Mouse (Mus musculus): ENCODE data around the gene Pithd1. TPM values are rescaled to one million over a fixed set of nuclear protein-coding genes. Genes with fewer than 3 reads are reported as not detected.

The Pithd1 gene
- polyA plus RNA-seq, 1 experiment from 2014 or later = 45.9 TPM

DNA sequence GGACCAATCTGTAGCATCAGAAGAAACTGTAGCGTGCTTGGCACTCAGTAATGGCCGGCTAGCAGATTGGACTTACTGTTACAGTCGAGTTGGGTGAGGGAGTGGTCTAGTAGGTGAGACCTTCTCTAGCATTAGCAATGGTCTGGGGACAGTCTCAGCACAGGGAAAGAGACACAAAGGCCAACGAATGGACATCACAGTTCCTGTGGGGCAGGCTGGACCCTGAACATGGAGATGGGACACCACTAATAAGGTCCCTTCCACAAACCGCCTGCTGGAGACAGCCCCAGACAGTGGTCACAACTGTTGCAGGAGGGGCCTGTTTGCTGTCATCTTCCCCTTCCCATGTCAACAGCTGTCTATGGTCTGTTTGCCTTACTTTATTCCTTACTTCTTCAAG is 25.4 kb downstream of the Pithd1 start:
- Histone ChIP-seq H3K27ac (ENCODE audit: low read length) (no peak overlapping the region), H3K27me3 (ENCODE audit: control insufficient read depth, insufficient read depth, low read length) (no peaks in the 10 kb centered on the region), H3K4me3 (ENCODE audit: low read depth, low read length) (no peak overlapping the region), H3K4me2 (replicated peaks; ENCODE audit: low read depth, low read length) (no peak overlapping the region), H3K9ac (replicated peaks; ENCODE audit: low read depth, low read length) (no peak overlapping the region), H3K36me3 (ENCODE audit: control insufficient read depth, insufficient read depth, low read length) (peaks cover 13% of the 10 kb centered on the region), H3K9me3 (ENCODE audit: control insufficient read depth, low read depth, low read length) (no peaks in the 10 kb centered on the region), H3K4me1 (ENCODE audit: control insufficient read depth, insufficient read depth, low read length) (peaks cover 8% of the 10 kb centered on the region; the same call in 1 of the 2 replicates)
- 85% methylated on average over 5 of the region's 5 CpGs for WGBS
- no peak for ATAC-seq (ENCODE audit: insufficient number of reproducible peaks, insufficient read depth, low FRiP score, low read depth)

DNA sequence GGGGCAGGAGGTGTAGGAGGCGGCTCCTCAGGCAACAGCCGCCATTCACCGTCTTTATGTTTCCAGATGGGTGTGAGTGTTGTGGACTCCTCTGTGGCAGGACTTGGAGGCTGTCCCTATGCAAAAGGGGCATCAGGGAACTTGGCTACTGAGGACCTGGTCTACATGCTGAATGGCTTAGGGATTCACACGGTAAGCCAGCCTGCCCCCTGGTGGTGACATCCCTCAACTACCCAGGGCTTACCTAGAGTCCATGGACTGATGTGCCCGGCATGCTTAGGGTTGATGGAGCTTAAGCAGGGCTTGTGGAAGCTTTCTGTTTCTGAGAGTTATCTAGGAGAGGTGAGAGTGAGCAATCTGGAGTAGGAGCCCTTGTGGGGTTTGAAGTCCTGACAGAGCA is 26.3 kb downstream of the Pithd1 start:
- WGBS = 23% methylated on average over 5 of the region's 5 CpGs
- H3K27me3 ChIP-seq (ENCODE audit: control insufficient read depth, insufficient read depth, low read length) = no peaks in the 10 kb centered on the region
- H3K9me3 ChIP-seq (ENCODE audit: control insufficient read depth, low read depth, low read length) = no peaks in the 10 kb centered on the region
- H3K4me2 ChIP-seq (replicated peaks; ENCODE audit: low read depth, low read length) = no peak overlapping the region
- ATAC-seq (ENCODE audit: insufficient number of reproducible peaks, insufficient read depth, low FRiP score, low read depth) = no peak
- H3K36me3 ChIP-seq (ENCODE audit: control insufficient read depth, insufficient read depth, low read length) = peaks cover 6% of the 10 kb centered on the region; the same call in 1 of the 2 replicates
- H3K27ac ChIP-seq (ENCODE audit: low read length) = no peak overlapping the region
- H3K9ac ChIP-seq (replicated peaks; ENCODE audit: low read depth, low read length) = no peak overlapping the region
- H3K4me3 ChIP-seq (ENCODE audit: low read depth, low read length) = no peak overlapping the region
- peaks cover 8% of the 10 kb centered on the region; the same call in 1 of the 2 replicates for H3K4me1 ChIP-seq (ENCODE audit: control insufficient read depth, insufficient read depth, low read length)

DNA sequence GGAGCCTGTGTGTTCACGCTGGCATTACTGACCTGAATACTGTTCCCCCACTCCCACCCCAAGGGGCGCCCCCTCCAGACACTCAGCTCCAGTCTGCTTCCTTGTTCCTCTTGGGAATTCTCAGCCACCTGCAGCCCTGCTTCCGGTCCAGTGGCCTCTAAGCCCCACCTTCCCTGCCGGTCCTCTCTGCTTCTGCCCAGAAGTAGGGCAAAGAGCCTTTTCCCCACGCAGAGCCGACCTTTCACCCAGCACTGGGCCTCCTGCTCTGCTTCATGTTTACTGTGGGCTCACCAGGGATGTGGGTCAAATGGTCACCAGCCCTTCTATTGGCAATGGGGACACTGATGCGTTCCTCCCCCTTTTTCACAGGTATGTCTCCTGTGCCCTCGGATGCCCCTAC is 28.7 kb downstream of the Pithd1 start:
- no peaks in the 10 kb centered on the region for H3K9me3 ChIP-seq (ENCODE audit: control insufficient read depth, low read depth, low read length)
- peaks cover 10% of the 10 kb centered on the region; the same call in 1 of the 2 replicates for H3K36me3 ChIP-seq (ENCODE audit: control insufficient read depth, insufficient read depth, low read length)
- H3K9ac ChIP-seq (replicated peaks; ENCODE audit: low read depth, low read length) = no peak overlapping the region
- H3K27ac ChIP-seq (ENCODE audit: low read length) = no peak overlapping the region
- H3K4me2 ChIP-seq (replicated peaks; ENCODE audit: low read depth, low read length) = no peak overlapping the region
- no peak for ATAC-seq (ENCODE audit: insufficient number of reproducible peaks, insufficient read depth, low FRiP score, low read depth)
- no peaks in the 10 kb centered on the region for H3K27me3 ChIP-seq (ENCODE audit: control insufficient read depth, insufficient read depth, low read length)
- H3K4me3 ChIP-seq (ENCODE audit: low read depth, low read length) = no peak overlapping the region
- 50% methylated on average over 8 of the region's 8 CpGs for WGBS
- no peaks in the 10 kb centered on the region for H3K4me1 ChIP-seq (ENCODE audit: control insufficient read depth, insufficient read depth, low read length)

DNA sequence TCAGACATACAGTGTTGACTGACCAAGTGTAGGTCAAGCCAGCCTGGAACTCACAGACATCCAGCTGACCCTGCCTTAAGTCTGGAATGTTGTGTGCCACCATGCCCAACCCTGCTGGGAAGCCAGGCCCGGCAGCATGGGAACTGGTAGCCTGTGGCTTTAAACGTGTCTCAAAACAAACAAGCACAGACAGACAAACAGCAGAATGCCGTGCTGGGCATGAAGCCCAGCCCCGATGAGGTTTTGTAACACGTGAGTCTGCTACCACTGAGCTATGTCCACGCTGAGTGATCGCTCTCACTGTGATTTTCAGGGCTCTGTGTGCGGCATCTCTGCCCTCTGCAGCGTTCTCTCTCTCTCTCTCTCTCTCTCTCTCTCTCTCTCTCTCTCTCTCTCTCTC is 31.2 kb downstream of the Pithd1 start:
- H3K9ac ChIP-seq (replicated peaks; ENCODE audit: low read depth, low read length) = no peak overlapping the region
- no peak overlapping the region for H3K4me3 ChIP-seq (ENCODE audit: low read depth, low read length)
- H3K27me3 ChIP-seq (ENCODE audit: control insufficient read depth, insufficient read depth, low read length) = no peaks in the 10 kb centered on the region
- H3K9me3 ChIP-seq (ENCODE audit: control insufficient read depth, low read depth, low read length) = no peaks in the 10 kb centered on the region
- H3K27ac ChIP-seq (ENCODE audit: low read length) = no peak overlapping the region
- no peak overlapping the region for H3K4me2 ChIP-seq (replicated peaks; ENCODE audit: low read depth, low read length)
- no peak for ATAC-seq (ENCODE audit: insufficient number of reproducible peaks, insufficient read depth, low FRiP score, low read depth)
- 86% methylated on average over 9 of the region's 9 CpGs for WGBS
- no peaks in the 10 kb centered on the region for H3K4me1 ChIP-seq (ENCODE audit: control insufficient read depth, insufficient read depth, low read length)
- peaks cover 17% of the 10 kb centered on the region for H3K36me3 ChIP-seq (ENCODE audit: control insufficient read depth, insufficient read depth, low read length)

DNA sequence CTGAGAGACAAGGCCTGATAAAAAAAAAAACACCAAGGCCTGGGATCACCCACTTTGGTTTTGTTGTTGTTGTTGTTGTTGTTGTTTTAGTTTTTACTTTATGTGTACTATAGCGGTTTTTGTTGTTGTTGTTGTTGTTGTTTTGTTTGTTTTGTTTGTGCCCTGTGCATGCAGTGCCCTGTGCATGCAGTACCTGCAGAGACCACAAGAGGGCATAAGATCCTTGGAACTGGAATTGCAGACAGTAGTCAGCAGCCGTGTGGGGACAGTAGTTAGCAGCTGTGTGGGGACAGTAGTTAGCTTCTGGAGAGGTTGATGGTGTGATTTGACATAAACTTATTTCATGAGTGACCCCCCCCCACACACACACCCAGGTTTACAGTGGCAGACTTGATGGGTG is 32.8 kb downstream of the Pithd1 start:
- no peak for ATAC-seq (ENCODE audit: insufficient number of reproducible peaks, insufficient read depth, low FRiP score, low read depth)
- WGBS = 17% methylated on average over 2 of the region's 2 CpGs

GRCm38 (mm10) chr4:135953179-135953578 is 33.9 kb downstream of the Pithd1 start:
- H3K4me3 ChIP-seq (ENCODE audit: low read depth, low read length) = no peak overlapping the region
- H3K36me3 ChIP-seq (ENCODE audit: control insufficient read depth, insufficient read depth, low read length) = peaks cover 12% of the 10 kb centered on the region
- 71% methylated on average over 3 of the region's 3 CpGs for WGBS
- H3K9ac ChIP-seq (replicated peaks; ENCODE audit: low read depth, low read length) = no peak overlapping the region
- H3K27me3 ChIP-seq (ENCODE audit: control insufficient read depth, insufficient read depth, low read length) = no peaks in the 10 kb centered on the region
- no peak for ATAC-seq (ENCODE audit: insufficient number of reproducible peaks, insufficient read depth, low FRiP score, low read depth)
- no peaks in the 10 kb centered on the region for H3K9me3 ChIP-seq (ENCODE audit: control insufficient read depth, low read depth, low read length)
- 0 out of 2 replicates have a peak, but pooled peaks cover 3% of the 10 kb centered on the region for H3K4me1 ChIP-seq (ENCODE audit: control insufficient read depth, insufficient read depth, low read length)
- H3K27ac ChIP-seq (ENCODE audit: low read length) = no peak overlapping the region
- H3K4me2 ChIP-seq (replicated peaks; ENCODE audit: low read depth, low read length) = no peak overlapping the region

More for the DNA sequence above, 32.8 kb downstream of the Pithd1 start:
- H3K4me2 ChIP-seq (replicated peaks; ENCODE audit: low read depth, low read length) = no peak overlapping the region
- no peaks in the 10 kb centered on the region for H3K9me3 ChIP-seq (ENCODE audit: control insufficient read depth, low read depth, low read length)
- no peak overlapping the region for H3K4me3 ChIP-seq (ENCODE audit: low read depth, low read length)
- H3K27me3 ChIP-seq (ENCODE audit: control insufficient read depth, insufficient read depth, low read length) = no peaks in the 10 kb centered on the region
- H3K4me1 ChIP-seq (ENCODE audit: control insufficient read depth, insufficient read depth, low read length) = 0 out of 2 replicates have a peak, but pooled peaks cover 3% of the 10 kb centered on the region
- H3K9ac ChIP-seq (replicated peaks; ENCODE audit: low read depth, low read length) = no peak overlapping the region
- no peak overlapping the region for H3K27ac ChIP-seq (ENCODE audit: low read length)
- H3K36me3 ChIP-seq (ENCODE audit: control insufficient read depth, insufficient read depth, low read length) = peaks cover 12% of the 10 kb centered on the region

DNA sequence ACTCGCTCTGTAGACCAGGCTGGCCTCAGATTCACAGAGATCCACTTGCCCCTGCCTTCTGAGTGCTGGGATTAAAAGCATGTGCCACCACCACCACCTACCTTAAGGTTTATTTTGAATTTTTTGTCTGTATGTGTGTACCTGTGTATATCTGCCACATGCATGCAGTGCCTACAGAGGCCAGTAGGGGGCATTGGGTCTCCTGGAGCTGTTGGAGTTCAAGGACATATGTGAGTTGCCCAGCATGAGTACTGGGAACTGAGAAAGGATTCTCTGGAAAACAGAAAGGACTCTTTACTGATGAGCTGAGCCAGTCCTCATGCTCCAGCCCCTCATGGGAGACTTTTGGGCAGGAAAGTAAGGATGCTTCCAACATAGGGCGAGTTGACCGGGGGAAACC is 35.6 kb downstream of the Pithd1 start:
- ATAC-seq (ENCODE audit: insufficient number of reproducible peaks, insufficient read depth, low FRiP score, low read depth) = no peak
- 91% methylated on average over 3 of the region's 3 CpGs for WGBS

DNA sequence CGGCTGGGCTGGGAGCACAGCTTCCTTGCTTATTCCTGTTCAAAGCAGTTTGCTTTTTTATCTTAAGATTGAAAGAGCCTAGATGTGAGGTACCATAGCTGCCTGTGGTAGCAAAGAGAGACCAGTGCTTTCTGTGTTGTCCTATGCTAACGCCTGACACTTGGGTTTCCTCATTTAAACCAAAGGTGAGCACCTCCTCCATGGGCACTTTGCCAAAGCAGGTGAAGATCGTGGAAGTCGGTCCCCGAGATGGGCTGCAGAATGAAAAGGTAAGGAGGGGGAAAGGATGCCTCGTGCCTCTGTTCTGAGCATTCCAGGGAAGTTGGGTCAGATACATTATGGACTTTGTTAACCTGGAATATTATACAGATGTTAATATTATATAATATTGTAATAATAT is 36.7 kb downstream of the Pithd1 start:
- no peak overlapping the region for H3K4me2 ChIP-seq (replicated peaks; ENCODE audit: low read depth, low read length)
- H3K4me3 ChIP-seq (ENCODE audit: low read depth, low read length) = no peak overlapping the region
- no peak for ATAC-seq (ENCODE audit: insufficient number of reproducible peaks, insufficient read depth, low FRiP score, low read depth)
- H3K27me3 ChIP-seq (ENCODE audit: control insufficient read depth, insufficient read depth, low read length) = no peaks in the 10 kb centered on the region
- peaks cover 7% of the 10 kb centered on the region for H3K36me3 ChIP-seq (ENCODE audit: control insufficient read depth, insufficient read depth, low read length)
- no peak overlapping the region for H3K9ac ChIP-seq (replicated peaks; ENCODE audit: low read depth, low read length)
- H3K9me3 ChIP-seq (ENCODE audit: control insufficient read depth, low read depth, low read length) = no peaks in the 10 kb centered on the region
- 76% methylated on average over 6 of the region's 6 CpGs for WGBS
- no peak overlapping the region for H3K27ac ChIP-seq (ENCODE audit: low read length)
- H3K4me1 ChIP-seq (ENCODE audit: control insufficient read depth, insufficient read depth, low read length) = 0 out of 2 replicates have a peak, but pooled peaks cover 8% of the 10 kb centered on the region

More for the DNA sequence above, 35.6 kb downstream of the Pithd1 start:
- no peak overlapping the region for H3K27ac ChIP-seq (ENCODE audit: low read length)
- no peak overlapping the region for H3K4me2 ChIP-seq (replicated peaks; ENCODE audit: low read depth, low read length)
- H3K9ac ChIP-seq (replicated peaks; ENCODE audit: low read depth, low read length) = no peak overlapping the region
- H3K4me1 ChIP-seq (ENCODE audit: control insufficient read depth, insufficient read depth, low read length) = 0 out of 2 replicates have a peak, but pooled peaks cover 3% of the 10 kb centered on the region
- H3K36me3 ChIP-seq (ENCODE audit: control insufficient read depth, insufficient read depth, low read length) = peaks cover 12% of the 10 kb centered on the region
- no peak overlapping the region for H3K4me3 ChIP-seq (ENCODE audit: low read depth, low read length)
- no peaks in the 10 kb centered on the region for H3K9me3 ChIP-seq (ENCODE audit: control insufficient read depth, low read depth, low read length)
- H3K27me3 ChIP-seq (ENCODE audit: control insufficient read depth, insufficient read depth, low read length) = no peaks in the 10 kb centered on the region

DNA sequence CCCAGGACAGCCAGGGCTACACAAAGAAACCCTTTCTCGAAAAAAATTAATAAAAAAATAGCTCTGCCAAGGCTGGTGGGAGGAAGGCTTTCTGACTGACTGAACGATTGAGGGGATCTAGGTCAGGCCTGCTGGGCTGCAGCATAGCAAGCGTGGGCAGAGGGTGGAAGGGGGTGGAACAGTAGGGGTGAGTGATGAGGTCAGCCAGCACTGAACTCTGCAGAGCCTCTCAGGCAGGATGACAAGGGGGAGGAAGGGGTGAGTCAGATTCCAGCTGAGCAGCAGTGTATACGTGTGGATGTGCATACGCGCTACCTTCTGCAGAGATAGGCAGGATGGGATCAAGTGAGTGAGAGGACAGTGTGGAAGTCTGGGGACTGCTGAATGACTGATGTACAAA is 37.2 kb downstream of the Pithd1 start:
- H3K27me3 ChIP-seq (ENCODE audit: control insufficient read depth, insufficient read depth, low read length) = no peaks in the 10 kb centered on the region
- 0 out of 2 replicates have a peak, but pooled peaks cover 8% of the 10 kb centered on the region for H3K4me1 ChIP-seq (ENCODE audit: control insufficient read depth, insufficient read depth, low read length)
- H3K9ac ChIP-seq (replicated peaks; ENCODE audit: low read depth, low read length) = no peak overlapping the region
- no peak overlapping the region for H3K4me3 ChIP-seq (ENCODE audit: low read depth, low read length)
- no peaks in the 10 kb centered on the region for H3K9me3 ChIP-seq (ENCODE audit: control insufficient read depth, low read depth, low read length)
- 46% methylated on average over 6 of the region's 6 CpGs for WGBS
- no peak overlapping the region for H3K4me2 ChIP-seq (replicated peaks; ENCODE audit: low read depth, low read length)
- ATAC-seq (ENCODE audit: insufficient number of reproducible peaks, insufficient read depth, low FRiP score, low read depth) = no peak
- peaks cover 7% of the 10 kb centered on the region for H3K36me3 ChIP-seq (ENCODE audit: control insufficient read depth, insufficient read depth, low read length)
- H3K27ac ChIP-seq (ENCODE audit: low read length) = no peak overlapping the region
